8 mouse cellular contexts compared by ENCODE assay signal in the genomic region with DNA sequence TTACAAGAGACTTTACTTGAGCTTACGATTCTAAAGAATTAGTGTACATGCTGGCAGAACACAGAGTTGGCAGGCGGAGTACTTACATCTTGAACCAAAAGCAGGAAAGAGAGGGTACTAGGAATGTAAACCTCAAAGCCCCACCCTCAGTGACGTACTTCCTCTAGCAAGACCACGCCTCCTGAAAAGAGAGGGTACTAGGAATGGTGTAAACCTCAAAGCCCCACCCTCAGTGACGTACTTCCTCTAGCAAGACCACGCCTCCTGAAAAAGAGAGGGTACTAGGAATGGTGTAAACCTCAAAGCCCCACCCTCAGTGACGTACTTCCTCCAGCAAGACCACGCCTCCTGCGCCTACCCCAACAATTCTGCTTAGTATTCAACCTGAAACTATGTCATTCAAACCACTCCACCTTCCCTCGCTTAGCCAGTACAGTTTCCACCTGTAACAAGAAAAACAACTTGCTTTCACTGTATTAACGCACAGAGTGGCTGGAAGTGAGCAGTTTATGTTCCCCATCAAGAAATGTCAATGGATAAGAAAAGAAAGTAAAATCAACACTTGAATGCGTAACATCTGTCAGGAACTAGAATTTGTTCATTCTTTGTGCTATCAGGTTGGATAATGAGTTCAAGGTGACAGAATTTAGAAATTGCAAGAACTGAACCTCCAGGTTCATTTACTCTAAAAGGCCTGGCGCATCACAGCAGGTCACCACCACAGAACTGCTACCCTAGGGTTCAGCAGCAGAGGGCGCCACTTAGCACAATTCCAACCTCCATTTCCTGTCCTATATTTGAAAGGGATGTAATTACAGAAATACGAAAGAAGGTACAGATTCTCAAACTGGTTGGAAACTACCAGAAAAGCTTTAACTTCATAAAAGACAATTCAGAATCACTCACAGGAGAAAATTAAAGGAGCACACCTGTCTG.
DNase-seq lines count a peak whose midpoint lies in the region.

No protein-coding gene starts in this region.

- DNase-seq in embryo, embryonic 10 days (ENCODE audit: low spot score) = peak; percentile 18
- no peak for DNase-seq in embryo, embryonic 11 days
- peak; percentile 26 for DNase-seq in lung, postnatal 36 days
- DNase-seq in lung, adult 18-20 months = no peak
- DNase-seq in induced T-regulatory cell, adult 2 months (ENCODE audit: low read depth) = peak; percentile 73
- DNase-seq in thymus, postnatal 25 days = peak; percentile 63
- no peak for DNase-seq in natural killer cell, adult 2 months (ENCODE audit: low spot score in 2 of 2)
- no peak for DNase-seq in gastrocnemius, postnatal 36 days

- intact Hi-C loops in gastrocnemius, postnatal 36 days (cut with DNase I) = no loop called here

Comparison
In these comparisons a context has a peak if more than half of its experiments do, and no peak if none do; other contexts are left out.
1. DNase-seq: peak in embryo, embryonic 10 days (single experiment), lung, postnatal 36 days (single experiment), induced T-regulatory cell, adult 2 months (single experiment) and thymus, postnatal 25 days (single experiment); none in embryo, embryonic 11 days (single experiment), lung, adult 18-20 months (0 of 2), natural killer cell, adult 2 months (0 of 2) and gastrocnemius, postnatal 36 days (0 of 2).